Mouse (Mus musculus) heart, embryonic 16.5 days (tissue): Measurements from ENCODE around the gene Gimap9. TPM values are rescaled to one million over a fixed set of nuclear protein-coding genes. Genes with fewer than 3 reads are reported as not detected.
A peak's percentile ranks its signal among the peaks of the same experiment; 100 is the strongest.

Experiments used
- ATAC-seq: fragments of 200-750 bp; cut with Nextera tagmentation; replicated peaks from 2 replicates; pipeline ENCODE4 v1.8.0; 2017; ENCODE audit warnings: moderate number of reproducible peaks; ENCODE audit not compliant: insufficient read depth, low FRiP score; ENCODE audit errors: extremely low read depth
- H3K27ac ChIP-seq: fragments of 300-500 bp; sonication (generic); 2 replicates; pipeline ENCODE4 v1.5.1; 2014; ENCODE audit warnings: mild to moderate bottlenecking, low read length, control low read depth, moderate library complexity
- H3K27me3 ChIP-seq: fragments of 300-500 bp; sonication (generic); 2 replicates; pipeline ENCODE4 v1.6.1; 2014; ENCODE audit warnings: low read length, mixed read lengths; ENCODE audit not compliant: control insufficient read depth, insufficient read depth
- H3K36me3 ChIP-seq: fragments of 300-500 bp; sonication (generic); 2 replicates; pipeline ENCODE4 v1.6.1; 2014; ENCODE audit not compliant: control insufficient read depth, insufficient read depth
- H3K4me1 ChIP-seq: fragments of 300-500 bp; sonication (generic); 2 replicates; pipeline ENCODE4 v1.6.1; 2014; ENCODE audit warnings: low read length, mixed read lengths; ENCODE audit not compliant: control insufficient read depth, insufficient read depth
- H3K4me2 ChIP-seq: fragments of 300-500 bp; sonication (generic); 2 replicates; pipeline ENCODE4 v1.6.1; 2014; ENCODE audit warnings: low read depth, mild to moderate bottlenecking, control low read depth, low read length
- H3K4me3 ChIP-seq: fragments of 300-500 bp; sonication (generic); 2 replicates; pipeline ENCODE4 v1.5.1; 2014; ENCODE audit warnings: mild to moderate bottlenecking, control low read depth, low read length
- H3K9ac ChIP-seq: fragments of 300-500 bp; sonication (generic); 2 replicates; pipeline ENCODE4 v1.6.1; 2014; ENCODE audit warnings: low read length, control low read depth
- H3K9me3 ChIP-seq: fragments of 300-500 bp; sonication (generic); replicated peaks from 2 replicates; pipeline ENCODE4 v1.6.1; 2016; ENCODE audit warnings: low read length; ENCODE audit not compliant: control insufficient read depth
- WGBS: fragments of 180-500 bp; shearing (Covaris S2); extraction: QIAGEN DNeasy Blood & Tissue Kit; methylation state at CpG from one replicate; pipeline ENCODE4 v1.1.7; 2014; 5-methylcytosine and 5-hydroxymethylcytosine counted together
- polyA plus RNA-seq: library from polyadenylated mRNA; unstranded; fragments of >200 nt; fragmentation: Nextera tagmentation; extraction: Ambion mirVana; gene quantifications from 2 replicates; pipeline ENCODE4 v1.2.1, GENCODE M21; 2015

Gene Gimap9
- polyA plus RNA-seq, 1 experiment from 2014 or later: 17.5 TPM

DNA sequence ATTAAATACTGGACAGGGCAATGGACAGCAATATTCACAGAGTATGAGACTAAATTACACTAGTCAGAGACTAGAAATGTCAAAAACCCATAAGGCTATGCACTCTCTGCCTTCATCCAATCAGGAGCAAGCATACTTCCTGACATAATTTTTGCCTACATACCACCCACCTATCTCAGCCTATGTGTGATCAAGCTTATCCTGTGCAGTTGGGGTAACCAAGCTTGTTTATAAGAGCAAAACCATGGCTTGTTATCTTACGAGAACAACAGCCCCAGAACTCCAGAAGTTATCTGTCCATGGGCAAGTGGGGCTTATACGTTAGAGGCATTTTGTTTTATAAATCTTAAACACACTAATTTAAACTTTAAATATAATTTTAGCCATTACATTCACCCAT is 40.8 kb upstream of the Gimap9 start:
- Histone ChIP-seq H3K4me2 (no peak overlapping the region), H3K36me3 (no peaks in the 10 kb centered on the region), H3K4me3 (no peak overlapping the region), H3K27ac (no peak overlapping the region), H3K9ac (no peak overlapping the region), H3K9me3 (no peaks in the 10 kb centered on the region), H3K27me3 (0 out of 2 replicates have a peak, but pooled peaks cover 3% of the 10 kb centered on the region), H3K4me1 (peaks cover 9% of the 10 kb centered on the region)
- ATAC-seq: no peak
- WGBS: 83% methylated on average over 2 of the region's 2 CpGs

GRCm38 (mm10) chr6:48636515-48636914 is 39.4 kb upstream of the Gimap9 start:
- Histone ChIP-seq H3K4me3 (no peak overlapping the region), H3K4me2 (0 out of 2 replicates have a peak overlapping the region, but pooled peaks have one; percentile 3), H3K27me3 (no peaks in the 10 kb centered on the region), H3K27ac (no peak overlapping the region), H3K9me3 (no peaks in the 10 kb centered on the region), H3K4me1 (peaks cover 9% of the 10 kb centered on the region), H3K9ac (no peak overlapping the region), H3K36me3 (no peaks in the 10 kb centered on the region)
- ATAC-seq: no peak
- 34% methylated on average over 6 of the region's 6 CpGs for WGBS

DNA sequence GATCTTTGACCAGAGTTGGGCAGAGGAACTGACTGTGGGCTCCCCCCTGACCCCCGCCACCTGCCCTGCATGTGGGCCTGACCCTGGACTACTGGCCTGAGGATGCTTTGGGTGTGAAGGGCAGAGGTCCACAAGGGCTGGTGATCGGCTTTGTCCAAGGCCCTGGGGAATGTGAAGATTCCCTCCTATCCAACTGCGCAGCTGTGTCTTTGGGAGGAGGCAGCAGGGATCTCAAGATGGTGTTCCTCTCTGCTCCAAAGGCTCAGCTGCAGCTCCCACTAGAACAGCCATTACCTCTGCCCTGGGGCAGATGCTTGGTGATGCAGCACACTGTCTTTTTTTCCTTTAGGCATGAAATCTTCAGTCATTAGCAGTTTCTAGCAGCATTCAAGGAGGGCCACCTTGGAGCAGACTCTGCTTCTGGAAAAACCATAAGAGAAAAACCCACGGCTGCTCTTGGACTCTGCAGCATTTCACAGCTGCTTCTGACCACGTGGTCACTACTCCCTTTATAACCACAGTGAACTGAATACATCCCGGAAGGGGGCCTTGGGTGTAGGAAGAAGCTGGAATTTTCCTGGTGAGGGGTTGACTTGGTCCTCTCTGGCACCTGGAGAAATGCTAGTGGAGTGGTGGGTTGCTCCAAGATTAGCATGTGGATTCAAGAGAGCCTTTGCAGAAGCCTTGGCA is 38.0 kb upstream of the Gimap9 start:
- 61% methylated on average over 6 of the region's 6 CpGs for WGBS
- Histone ChIP-seq H3K9me3 (no peaks in the 10 kb centered on the region), H3K4me3 (no peak overlapping the region), H3K27ac (no peak overlapping the region), H3K9ac (no peak overlapping the region), H3K27me3 (no peaks in the 10 kb centered on the region), H3K4me1 (peaks cover 9% of the 10 kb centered on the region), H3K36me3 (no peaks in the 10 kb centered on the region), H3K4me2 (no peak overlapping the region)
- ATAC-seq: no peak

- H3K36me3 ChIP-seq: no peaks in the 10 kb centered on the region
- WGBS: 53% methylated on average over 2 of the region's 2 CpGs
- no peaks in the 10 kb centered on the region for H3K27me3 ChIP-seq
- no peak overlapping the region for H3K4me2 ChIP-seq
- no peak overlapping the region for H3K27ac ChIP-seq
- no peak overlapping the region for H3K4me3 ChIP-seq
- no peaks in the 10 kb centered on the region for H3K9me3 ChIP-seq
- no peak for ATAC-seq
- H3K9ac ChIP-seq: no peak overlapping the region
- H3K4me1 ChIP-seq: peaks cover 9% of the 10 kb centered on the region
Measured at GRCm38 (mm10) chr6:48638553-48638952, 37.4 kb upstream of the Gimap9 start.

DNA sequence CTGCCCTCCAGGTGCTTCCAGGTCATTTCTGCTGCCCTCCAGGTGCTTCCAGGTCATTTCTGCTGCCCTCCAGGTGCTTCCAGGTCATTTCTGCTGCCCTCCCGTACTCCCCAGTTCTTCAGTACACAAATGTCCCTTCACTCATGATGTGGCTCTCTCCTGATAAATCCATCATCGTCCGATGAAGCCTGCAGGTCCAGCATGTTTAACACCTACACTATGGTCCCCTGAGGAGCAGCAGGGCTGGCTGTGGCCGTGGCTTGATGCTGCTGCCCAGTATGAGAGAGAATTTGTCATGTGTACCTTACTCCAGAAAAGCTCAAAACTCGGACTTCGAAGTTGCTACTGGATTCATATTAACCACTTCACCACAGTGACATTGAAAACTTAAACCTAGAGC is 34.5 kb upstream of the Gimap9 start:
- 65% methylated on average over 6 of the region's 6 CpGs for WGBS
- Histone ChIP-seq H3K4me1 (peaks cover 9% of the 10 kb centered on the region), H3K9ac (no peak overlapping the region), H3K27me3 (no peaks in the 10 kb centered on the region), H3K9me3 (no peaks in the 10 kb centered on the region), H3K27ac (no peak overlapping the region), H3K4me3 (no peak overlapping the region), H3K36me3 (no peaks in the 10 kb centered on the region), H3K4me2 (no peak overlapping the region)
- ATAC-seq: no peak

DNA sequence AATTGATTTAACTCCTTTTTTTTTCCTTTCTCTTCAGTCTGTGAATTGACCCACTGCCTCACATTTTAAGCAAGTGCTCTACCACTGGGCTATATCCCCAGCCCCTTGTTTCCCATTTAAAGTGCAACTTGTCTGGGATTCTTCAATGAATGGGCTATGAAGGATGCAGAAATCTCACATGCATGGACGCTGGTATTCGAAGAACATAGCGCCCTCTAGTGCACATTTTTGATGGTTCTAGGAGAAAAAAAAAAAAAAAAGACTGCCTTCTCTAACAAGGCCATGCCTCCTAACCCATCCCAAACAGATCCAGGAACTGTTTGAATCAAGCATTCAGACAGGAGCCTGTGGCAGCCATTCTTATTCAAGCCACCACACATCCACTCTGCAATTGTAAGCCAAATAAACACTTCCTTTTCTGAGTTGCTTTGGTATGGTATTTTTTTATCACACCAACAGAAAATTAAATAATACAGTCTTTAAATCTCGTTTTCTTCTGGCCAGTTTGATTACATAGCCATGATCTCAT is 33.1 kb upstream of the Gimap9 start:
- H3K9ac ChIP-seq: no peak overlapping the region
- WGBS: 19% methylated on average over 4 of the region's 4 CpGs
- no peaks in the 10 kb centered on the region for H3K27me3 ChIP-seq
- H3K9me3 ChIP-seq: no peaks in the 10 kb centered on the region
- H3K4me1 ChIP-seq: no peaks in the 10 kb centered on the region
- no peak overlapping the region for H3K4me2 ChIP-seq
- ATAC-seq: no peak
- no peak overlapping the region for H3K27ac ChIP-seq
- no peaks in the 10 kb centered on the region for H3K36me3 ChIP-seq
- no peak overlapping the region for H3K4me3 ChIP-seq

DNA sequence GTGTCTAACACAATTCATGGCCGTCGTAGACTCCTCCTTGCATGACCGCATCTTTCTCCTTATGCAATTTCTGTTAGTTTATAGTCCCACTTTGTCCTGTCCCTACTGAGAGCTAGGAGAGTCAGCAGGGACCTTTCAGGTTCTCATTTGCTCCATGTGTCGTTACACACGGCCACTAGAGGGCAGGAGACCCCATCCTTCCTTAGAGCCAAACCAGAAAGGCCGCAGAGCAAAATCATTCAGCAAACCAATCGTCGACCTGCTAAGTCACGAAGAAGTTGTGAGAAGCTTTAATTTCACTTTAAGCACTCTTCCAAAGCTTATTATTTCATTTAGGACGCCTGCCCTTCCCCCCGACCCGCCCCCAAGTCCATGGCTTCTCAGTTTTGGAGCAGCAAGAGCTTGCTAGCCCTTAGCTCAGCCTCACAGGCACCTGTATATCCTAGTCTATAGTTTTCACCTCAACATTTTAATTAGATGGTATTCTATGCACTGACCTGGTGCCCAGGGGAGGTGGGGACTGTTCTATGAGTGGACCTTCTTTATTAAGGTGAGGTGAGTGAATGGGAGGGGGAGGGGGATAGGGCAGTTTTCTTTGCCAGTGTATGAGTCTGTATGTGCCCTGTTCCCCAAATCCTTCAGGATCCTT is 30.1 kb upstream of the Gimap9 start:
- no peak overlapping the region for H3K4me2 ChIP-seq
- H3K9me3 ChIP-seq: no peaks in the 10 kb centered on the region
- WGBS: 8% methylated on average over 12 of the region's 12 CpGs
- H3K27me3 ChIP-seq: no peaks in the 10 kb centered on the region
- no peak for ATAC-seq
- H3K27ac ChIP-seq: no peak overlapping the region
- H3K4me1 ChIP-seq: no peaks in the 10 kb centered on the region
- no peaks in the 10 kb centered on the region for H3K36me3 ChIP-seq
- H3K9ac ChIP-seq: 0 out of 2 replicates have a peak overlapping the region, but pooled peaks have one; percentile 10
- no peak overlapping the region for H3K4me3 ChIP-seq

DNA sequence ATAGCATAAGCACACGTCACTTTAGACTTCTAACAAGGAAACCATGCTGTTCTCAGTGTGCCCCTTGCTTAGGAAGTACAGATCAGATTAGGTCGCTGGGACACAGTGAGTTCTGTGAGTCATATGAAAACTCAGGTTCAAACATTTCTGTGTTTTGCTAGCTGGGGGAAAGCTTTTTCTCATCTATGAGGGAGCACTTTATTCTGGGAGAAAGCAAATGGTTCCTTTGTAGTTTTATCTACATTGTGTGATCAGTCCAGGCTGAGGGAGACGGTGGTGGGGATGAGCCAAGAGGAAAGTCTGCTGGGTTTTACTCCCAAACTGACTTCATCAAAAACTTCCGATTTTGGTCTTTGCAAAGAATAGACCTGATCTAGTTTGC is 29.6 kb upstream of the Gimap9 start:
- 67% methylated on average over 4 of the region's 4 CpGs for WGBS
- Histone ChIP-seq H3K4me1 (no peaks in the 10 kb centered on the region), H3K9ac (no peak overlapping the region), H3K27me3 (no peaks in the 10 kb centered on the region), H3K27ac (no peak overlapping the region), H3K4me3 (no peak overlapping the region), H3K4me2 (no peak overlapping the region), H3K9me3 (no peaks in the 10 kb centered on the region), H3K36me3 (no peaks in the 10 kb centered on the region)
- no peak for ATAC-seq

GRCm38 (mm10) chr6:48646995-48647394 is 28.9 kb upstream of the Gimap9 start, which contains the start of gene Gimap8:
Gene Gimap8 (plus strand): TSS chr6:48647234.
- Histone ChIP-seq H3K4me3 (0 out of 2 replicates have a peak within 1 kb of the TSS, but pooled peaks have one; percentile 5), H3K27me3 (no peaks in the 10 kb centered on the region), H3K4me1 (no peaks in the 10 kb centered on the region), H3K27ac (no peak within 1 kb of the TSS), H3K9ac (no peak within 1 kb of the TSS), H3K9me3 (no peaks in the 10 kb centered on the region), H3K4me2 (peak within 1 kb of the TSS; percentile 3; the same call in 1 of the 2 replicates), H3K36me3 (no peaks in the 10 kb centered on the region)
- 30% methylated on average over 3 of the region's 3 CpGs for WGBS
- ATAC-seq: peak; percentile 73
